Mouse (Mus musculus): ENCODE measurements around the gene 1700016H13Rik.

The 1700016H13Rik gene

DNA sequence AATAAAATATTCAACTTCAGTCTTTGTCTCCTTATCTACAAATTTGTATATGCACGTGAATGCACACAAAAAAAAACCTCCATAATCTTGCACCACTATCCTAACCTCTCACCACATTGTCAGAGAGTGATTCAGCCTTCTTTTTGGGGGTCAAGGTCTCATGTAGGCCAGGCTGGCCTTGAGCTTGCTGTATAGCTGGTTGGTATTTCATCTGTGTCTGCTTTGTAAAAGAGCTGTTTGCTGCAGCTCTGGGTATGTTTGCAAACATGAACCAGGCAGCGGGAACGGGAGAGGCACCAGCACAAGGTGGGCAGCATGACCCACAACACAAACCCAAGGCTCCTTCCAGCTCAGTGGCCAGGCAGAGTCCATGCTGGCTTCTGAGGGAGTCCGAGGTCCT lies 17.8 kb upstream of the 1700016H13Rik start:
- no peak for DNase-seq (ENCODE audit: low read depth, low spot score)

DNA sequence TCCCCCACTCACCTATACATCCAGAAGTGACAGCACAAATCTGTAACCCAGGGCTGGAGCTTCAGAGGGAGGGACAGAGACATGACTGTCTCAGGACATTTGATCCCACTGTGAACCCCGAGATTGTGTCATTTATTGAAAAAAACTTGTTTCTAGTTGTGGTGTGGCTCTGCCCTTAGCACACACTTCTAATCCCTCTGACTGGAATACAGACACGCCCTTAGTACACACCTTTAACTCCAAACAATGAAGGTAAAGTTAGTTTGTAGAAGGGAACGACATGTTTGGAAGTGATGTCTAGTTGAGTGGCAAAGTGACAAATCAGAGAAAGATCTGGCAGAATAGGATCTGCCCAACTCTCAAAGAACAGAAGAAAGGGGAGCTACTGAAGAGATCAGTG lies 16.0 kb upstream of the 1700016H13Rik start:
- DNase-seq (ENCODE audit: low read depth, low spot score): no peak

DNA sequence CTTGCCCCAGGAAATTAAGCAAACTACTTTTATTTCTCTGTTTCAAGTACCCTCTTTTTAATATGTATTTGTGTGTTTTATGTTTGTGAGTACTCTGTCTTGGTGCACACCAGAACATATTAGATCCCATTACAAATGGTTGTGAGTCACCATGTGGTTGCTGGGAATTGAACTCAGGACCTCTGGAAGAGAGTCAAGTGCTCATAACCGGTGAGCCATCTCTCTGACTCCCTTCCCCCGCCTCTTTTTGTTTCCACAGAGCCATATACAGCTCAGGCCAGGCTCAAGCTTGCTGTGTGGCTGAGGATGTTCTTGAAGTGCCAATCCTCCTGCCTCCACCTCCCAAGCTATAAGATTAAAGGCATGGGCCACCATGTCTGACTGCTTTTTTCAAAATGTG lies 10.1 kb upstream of the 1700016H13Rik start:
- DNase-seq (ENCODE audit: low read depth, low spot score): no peak

DNA sequence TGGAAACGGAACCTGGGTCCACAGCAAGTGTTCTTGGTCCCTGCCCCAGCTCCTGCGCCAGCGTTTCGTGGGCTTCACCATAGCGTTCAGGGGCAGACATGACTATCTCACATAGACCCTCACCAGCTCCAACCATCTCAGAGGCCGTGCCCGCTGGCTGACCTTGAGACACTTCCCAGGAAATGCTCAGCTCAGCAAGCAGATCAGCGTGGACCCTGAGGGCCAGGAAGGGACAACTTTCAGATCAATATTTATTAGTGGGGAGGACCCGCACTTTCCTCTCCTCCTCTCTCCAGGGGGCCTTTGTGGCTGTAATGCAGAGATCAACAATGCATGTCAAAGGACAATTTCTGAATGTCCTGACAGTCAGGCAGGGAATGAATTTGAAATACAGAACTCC lies 9.1 kb upstream of the 1700016H13Rik start:
- no peak for DNase-seq (ENCODE audit: low read depth, low spot score)

DNA sequence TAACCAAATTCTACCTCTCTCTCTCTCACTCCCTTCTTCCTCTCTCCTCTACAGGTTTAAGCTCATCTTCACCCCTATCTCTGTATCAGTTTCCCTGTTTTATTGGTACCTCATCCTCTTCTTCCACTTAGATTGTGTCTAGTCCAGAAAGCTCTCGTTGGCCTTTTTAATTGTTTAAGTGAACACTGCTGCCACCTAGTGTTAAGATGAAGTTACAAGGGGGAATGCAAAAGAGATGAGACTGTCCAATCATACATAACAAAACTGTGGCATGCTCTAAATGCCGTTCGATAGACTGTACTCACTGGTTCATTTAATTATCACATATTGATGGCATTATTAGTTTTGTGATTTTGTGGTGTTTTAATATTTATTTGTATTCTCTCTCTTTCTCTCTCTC lies 3.8 kb upstream of the 1700016H13Rik start:
- DNase-seq (ENCODE audit: low read depth, low spot score): peak; percentile 60

DNA sequence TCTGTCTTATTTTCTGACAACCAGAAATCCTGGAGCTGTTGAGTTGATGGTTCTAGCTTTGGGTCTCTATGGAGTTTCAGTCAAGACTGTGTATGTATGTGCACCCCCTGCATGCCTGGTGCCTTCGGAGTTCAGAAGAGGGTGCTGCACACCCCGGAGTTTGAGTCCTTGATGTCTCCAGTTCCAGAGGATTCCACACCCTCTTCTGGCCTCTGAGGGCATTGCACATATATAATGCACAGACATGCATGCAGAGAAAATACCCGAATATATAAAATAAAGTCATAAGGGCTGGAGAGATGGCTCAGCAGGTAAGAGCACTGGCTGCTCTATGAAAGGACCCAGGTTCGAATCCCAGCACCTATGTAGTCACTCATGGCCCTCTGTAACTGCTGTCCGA lies 3.1 kb upstream of the 1700016H13Rik start:
- peak; percentile 22 for DNase-seq (ENCODE audit: low read depth, low spot score)

DNA sequence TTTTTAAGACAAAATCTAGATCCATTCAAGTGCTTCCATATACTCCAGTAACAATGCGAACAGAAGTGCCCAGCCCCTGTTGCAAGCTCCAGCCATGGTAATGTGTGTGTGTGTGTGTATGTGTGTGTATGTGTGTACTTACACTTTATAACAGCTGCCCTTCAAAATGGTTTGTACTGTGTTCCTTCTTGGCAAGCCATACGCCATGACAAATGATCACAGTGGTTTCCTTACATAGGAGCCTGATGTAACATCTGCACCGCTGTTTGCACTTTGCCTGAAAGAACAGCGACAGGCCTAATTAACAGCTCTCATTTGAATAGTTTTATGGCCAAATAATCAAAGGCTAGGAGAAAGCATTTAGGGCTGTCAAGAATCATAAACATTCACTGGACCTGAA lies 1.0 kb downstream of the 1700016H13Rik start:
- no peak for DNase-seq (ENCODE audit: low read depth, low spot score)

DNA sequence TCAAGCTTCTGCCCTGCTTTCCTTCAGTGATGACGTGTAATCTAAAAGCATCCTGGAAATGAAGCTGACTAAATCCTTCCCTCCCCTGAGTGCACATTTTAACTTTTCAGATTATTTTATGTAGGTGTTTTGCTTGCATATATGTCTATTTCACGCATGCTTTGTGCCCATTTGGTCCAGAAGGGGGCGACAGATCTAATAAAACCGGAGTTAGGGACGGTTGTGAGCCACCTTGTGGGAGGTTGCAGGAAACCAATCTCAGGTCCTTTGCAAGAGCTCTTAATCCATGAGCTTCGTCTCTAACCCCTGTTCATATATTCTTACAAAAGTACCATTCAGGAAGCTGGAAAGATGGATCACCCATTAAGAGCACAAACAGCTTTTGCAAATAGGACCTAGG lies 1.6 kb downstream of the 1700016H13Rik start:
- DNase-seq (ENCODE audit: low read depth, low spot score): peak; percentile 65

DNA sequence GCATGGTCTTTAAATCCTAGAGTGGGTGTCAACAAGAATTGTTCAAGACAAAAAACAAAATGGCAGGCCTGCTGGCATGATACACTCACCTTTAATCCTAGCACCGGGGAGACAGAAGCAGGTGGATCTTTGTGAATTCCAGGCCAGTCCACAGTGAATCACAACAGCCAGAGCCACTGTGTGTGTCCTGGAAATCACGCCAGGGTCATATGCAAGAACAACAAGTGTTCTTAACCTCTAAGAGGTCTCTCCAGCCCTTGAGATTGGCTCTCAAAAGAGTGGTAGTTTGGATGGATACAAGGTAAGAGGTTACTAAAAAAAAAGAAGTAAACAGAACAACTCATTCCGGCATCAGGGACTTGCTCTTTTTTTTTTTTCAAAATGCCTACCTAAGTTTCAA lies 8.5 kb downstream of the 1700016H13Rik start:
- no peak for DNase-seq (ENCODE audit: low read depth, low spot score)

DNA sequence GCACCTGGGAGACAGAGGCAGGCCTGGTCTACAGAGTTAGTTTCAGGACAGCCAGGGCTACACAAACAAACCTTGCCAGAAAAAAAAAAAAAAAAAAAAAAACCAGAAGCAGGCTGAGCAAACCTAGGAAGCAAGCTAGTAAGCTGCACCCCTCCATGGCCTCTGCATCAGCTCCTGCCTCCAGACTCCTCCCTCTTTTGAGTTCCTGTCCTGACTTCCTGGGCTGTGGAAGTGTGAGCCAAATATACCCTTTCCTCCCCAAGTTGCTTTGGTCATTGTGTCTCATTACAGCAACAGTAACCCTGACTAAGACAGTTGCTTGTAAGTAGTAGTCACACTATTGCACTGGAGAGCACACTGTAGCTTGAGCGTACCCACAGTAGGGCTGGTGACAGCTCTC lies 11.6 kb downstream of the 1700016H13Rik start:
- DNase-seq (ENCODE audit: low read depth, low spot score): no peak

DNA sequence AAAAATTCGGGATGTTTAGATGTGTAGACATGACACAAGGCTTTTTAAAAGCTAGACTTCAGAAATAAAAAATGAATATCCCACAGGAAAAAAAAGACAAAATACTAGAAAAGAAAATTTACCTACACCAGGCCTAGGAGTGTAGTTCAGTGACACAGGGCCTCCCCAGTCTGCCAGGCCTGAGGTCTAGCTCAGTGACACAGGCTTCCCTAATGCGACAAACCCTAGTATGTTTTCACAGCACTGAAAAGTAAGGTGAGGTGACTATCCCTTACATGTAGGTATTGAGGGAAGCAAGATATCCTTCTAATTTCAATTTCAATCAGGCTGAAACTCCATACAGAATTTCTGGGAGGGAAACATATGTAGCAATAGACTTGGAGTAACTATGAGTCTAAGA lies 18.6 kb downstream of the 1700016H13Rik start:
- DNase-seq (ENCODE audit: low read depth, low spot score): no peak

DNA sequence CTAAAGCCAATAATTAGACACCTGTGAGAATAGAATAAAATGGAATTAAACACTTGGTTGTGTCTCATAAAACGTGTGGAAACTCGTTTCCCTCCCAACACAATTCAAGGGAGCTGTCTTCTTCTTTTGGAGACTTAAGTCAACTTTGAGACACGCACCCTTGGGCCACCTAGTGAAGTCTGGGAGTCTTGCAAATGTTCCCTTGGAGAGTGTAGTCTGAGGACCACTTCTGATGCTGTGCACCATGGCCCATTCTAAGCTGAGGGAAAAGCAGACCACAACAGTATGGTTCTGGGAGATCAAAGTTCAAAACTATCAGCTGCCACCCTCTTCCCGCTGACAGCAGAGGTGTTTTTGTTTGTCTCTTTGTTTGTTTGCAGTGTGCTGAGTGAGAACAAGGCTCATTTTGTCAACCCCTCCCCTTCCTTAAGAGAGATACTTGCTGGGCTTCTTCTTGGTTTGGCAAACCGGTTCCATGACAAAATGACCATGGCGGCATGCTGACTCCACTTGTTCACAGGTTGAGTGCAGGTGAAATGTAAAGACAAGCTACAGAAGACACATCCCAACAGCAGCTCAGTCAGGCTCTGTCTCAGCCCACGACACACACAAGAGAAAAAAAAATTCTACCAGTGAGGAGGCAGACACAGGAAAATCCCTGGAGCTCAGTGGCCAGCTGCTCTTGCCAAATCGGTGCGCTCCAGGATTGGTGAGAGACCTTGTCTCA lies 25.8 kb downstream of the 1700016H13Rik start:
- DNase-seq (ENCODE audit: low read depth, low spot score): no peak

DNA sequence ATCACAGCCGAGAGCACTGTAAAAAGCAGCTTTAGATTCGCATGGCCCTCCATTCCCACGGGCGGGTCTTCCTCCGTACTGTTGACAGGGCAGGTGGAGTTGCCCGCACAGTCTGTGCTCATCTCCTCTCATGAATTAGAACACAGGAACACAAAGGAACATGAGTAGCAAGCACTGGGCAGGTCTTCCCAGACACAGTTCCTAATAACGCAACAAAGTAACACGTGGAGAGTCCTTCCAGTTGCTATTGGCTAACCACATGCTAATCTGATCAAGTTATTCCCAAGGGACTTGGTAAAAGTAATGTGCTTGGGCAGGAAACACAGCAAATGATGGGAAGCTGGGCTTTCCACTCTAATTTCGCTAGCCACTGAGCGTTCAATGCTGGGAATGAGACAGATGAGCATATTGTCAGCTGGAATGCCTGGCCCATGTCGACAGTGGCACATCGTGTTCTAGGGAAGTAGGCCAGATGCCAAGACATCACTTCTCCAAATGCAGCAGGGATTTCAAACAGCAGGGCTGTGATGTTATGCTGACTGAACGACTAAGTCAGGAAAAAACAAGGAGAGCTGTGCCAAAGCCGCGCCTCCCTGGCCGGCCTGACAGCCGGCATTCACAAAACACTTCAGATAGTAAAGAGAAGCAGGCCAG lies 26.6 kb downstream of the 1700016H13Rik start, which contains the start of gene Slc10a6:
Gene Slc10a6 (minus strand): TSS at position 293 of the 654 bp plus-strand sequence.
- DNase-seq (ENCODE audit: low read depth, low spot score): no peak

DNA sequence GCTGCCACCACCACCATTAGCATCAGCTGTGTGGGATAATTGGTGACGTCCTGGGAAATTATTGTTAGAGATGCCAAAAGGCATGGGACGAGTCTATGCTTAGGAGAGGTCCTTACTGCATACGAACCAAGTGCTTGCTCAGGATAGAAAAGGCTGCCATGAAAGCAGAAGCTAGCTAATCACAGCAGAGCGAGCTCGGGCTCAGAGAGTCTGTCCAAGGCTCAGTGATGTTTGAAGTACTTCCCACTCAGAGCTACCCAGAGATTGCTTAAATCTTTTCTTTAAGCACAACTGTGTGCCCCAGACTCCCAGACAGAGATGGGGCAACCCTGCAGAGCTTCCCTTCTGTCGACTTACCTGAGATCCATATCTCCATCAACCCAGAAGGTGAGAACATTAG lies 27.3 kb downstream of the 1700016H13Rik start:
- no peak for DNase-seq (ENCODE audit: low read depth, low spot score)

DNA sequence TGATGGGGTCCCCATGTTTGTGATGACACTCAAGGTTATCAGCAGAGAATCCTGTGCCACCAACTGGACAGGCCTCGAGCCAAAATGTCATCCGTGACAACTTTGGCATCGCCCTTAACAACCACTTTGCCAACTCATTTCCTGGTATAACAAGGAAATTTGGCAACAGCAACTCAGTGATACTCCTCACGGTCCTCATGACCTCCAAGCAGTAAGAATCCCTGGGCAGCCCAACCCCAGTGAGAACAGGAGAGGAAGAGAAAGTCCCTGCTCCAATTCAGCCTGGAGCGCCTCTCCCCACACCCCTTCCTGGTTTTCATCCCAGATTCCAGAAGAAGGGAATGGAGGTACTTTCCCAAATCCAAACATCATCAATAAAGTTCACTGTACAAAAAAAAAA lies 31.0 kb downstream of the 1700016H13Rik start:
- no peak for DNase-seq (ENCODE audit: low read depth, low spot score)

DNA sequence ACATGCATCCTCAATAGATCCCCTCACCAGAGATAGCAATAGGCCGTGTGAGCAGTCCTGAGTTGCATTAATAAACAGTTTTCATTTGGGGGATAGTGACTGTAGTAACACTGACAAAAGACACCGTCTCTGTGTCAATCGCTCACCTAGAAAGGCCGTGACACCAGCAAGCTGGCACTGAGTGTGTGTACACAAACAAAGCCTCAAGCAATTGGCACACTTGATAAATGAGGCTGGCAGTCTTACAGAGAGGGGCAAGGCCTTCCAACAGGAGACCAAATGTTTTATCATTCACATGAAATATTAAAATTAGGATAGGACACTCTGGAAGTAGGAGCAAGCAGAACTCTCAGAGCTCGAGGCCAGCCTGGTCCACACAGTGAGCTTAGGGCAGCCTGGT lies 33.5 kb downstream of the 1700016H13Rik start:
- DNase-seq (ENCODE audit: low read depth, low spot score): no peak

DNA sequence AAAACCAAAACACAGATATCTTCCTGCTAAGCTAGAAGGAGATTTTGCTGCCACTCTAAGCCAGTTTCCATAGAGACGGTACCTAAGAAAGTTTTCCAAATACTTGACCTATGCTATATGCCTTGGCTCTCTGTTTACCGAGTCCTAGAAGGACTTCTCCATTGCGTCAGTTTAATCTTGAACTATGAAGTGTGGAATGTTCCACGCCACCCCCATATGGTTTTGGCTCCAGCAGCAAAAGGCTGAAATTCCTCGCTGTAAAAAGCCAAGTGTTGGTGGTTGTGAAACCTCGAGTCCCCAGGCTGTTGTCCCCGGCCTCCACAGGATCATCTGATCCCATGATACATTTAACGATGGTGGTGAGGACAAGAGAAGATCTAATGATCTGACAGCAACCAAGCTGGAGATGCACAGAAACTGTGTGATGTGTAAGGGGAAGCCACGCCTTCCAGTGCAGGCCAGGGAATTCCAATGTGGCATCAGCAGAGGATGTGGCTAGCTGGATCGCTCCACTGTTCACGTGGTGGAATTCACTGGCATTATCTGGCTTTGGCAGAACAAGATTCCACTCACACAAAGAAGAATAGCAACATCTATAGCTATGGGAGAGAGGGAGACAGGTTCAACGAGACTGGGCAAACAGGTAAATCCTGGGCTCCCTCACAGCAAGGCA lies 35.4 kb downstream of the 1700016H13Rik start:
- DNase-seq (ENCODE audit: low read depth, low spot score): no peak

DNA sequence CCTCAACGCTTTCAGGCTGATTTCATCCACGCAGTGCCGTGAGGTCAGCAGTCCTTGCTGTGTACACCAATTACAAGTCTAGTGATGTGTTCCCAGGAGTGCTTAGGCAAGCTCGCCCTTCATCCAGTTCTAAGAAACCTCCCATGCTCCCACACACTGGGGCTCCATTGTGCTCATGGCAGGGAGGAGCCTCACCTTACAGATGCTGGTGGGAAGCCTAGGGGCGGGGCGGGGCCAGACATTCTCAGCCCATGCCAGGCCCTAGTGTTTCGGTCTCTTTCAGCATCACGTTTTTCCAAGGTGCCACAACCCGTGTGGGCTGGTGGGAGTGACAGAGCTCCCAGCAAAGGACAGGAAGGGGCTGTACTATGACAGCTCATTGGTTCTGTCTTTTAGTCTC lies 38.6 kb downstream of the 1700016H13Rik start:
- DNase-seq (ENCODE audit: low read depth, low spot score): no peak

DNA sequence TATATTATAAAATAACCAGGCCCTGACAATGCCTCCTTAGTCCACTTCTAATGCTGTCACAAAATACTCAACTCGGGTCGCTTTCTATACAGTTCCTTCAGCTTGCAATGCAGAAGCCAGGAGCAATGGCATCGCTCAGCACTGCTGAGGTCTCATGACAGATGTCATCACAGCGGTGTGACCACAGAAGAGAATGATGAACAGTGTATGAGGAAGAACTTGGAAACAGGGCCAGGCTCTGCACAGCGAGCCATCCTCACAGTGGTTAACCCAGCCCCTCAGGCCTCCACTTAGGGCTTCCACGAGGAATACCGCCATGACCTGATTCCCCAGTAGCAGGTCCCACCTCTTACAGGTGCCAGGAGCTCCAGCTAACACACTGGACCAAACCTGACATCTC lies 41.5 kb downstream of the 1700016H13Rik start:
- DNase-seq (ENCODE audit: low read depth, low spot score): no peak

DNA sequence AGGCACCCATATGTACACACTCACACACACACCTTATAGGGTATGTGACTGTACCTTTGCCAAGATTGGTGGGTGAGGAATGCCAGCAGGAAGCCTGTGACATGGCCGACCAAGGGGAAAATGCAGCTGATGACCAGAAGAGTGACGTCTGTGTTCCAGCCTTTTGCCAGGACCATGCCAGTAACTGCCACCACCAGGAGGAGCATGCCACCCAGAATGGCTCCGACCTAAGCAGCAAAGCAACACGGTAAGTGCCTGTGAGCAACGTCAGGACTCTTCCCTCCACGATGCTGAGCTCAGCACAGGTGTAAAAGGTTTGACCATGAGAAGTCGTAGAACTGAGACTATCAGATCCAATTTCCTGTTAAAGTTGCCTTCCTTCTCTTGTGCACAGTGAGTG lies 43.5 kb downstream of the 1700016H13Rik start:
- no peak for DNase-seq (ENCODE audit: low read depth, low spot score)

DNA sequence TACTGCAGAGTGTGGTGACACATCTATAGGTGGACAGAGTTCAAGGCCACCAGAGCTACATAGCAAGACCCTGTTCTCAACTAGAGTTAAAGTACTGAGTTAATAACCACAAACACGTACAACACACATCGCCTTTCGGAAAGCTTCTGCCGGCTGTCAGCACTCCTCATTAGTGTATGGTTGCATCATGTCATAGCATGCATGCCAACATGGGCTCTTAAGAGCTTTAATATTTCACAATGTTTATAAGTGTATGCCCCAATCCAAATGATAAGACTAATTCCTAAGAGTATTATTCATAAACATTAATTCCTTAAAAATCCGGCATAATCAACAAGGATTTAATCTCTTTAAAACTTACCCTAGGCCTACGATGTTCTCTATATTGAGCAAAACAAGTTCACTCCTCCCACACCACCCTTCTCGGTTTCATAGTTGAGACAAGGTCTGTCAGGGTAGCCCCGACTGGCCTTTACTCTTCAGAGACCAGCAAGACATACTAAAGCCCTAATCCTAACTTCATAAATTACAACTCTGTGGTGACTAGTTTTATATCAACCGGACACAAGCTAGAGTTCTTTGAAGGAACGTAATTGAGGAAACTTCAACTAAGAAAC lies 44.8 kb downstream of the 1700016H13Rik start:
- DNase-seq (ENCODE audit: low read depth, low spot score): no peak

DNA sequence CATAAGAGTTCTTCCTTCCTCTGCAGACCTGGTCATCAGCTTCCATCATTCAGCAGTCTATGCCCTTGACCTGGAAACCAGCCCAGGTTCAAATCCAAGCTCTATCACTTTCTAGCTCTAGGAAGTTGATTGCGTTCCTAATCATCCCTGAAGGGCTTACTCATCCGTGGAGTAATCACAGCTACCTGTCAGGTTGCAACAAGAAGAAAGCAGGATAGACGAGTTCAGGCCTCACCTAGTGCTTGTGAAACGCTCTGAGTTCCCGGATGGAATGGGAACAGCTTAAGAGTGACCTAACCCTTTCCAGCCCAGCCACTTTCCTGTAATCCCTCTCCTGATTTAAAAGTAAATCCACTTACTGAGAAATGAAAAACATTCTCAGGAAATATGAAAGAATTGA lies 45.7 kb downstream of the 1700016H13Rik start:
- no peak for DNase-seq (ENCODE audit: low read depth, low spot score)
